Mouse (Mus musculus): ENCODE measurements around the gene Cast. TPM values are rescaled to one million over a fixed set of nuclear protein-coding genes. Genes with fewer than 3 reads are reported as not detected.

Cast gene
- total RNA-seq (2021) = 1 to 10 TPM; 7.0 to 7.1 TPM
- long read RNA-seq, experiment 1, full-length matches to known transcripts = 4 of 9 reads
- long read RNA-seq, experiment 1, partial matches to known transcripts = 1 of 9 reads
- long read RNA-seq, experiment 1, other reads (novel, unspliced or antisense) = 4 of 9 reads
- long read RNA-seq, experiment 2, full-length matches to known transcripts = 4 of 7 reads
- long read RNA-seq, experiment 2, partial matches to known transcripts = 0 of 7 reads
- long read RNA-seq, experiment 2, other reads (novel, unspliced or antisense) = 3 of 7 reads

GRCm38 (mm10) chr13:74808152-74808929 lies at the start of gene Cast:
TSS of gene Cast (minus strand) at chr13:74808810.
- intact Hi-C loops (cut with DNase I) = no loop called here
- peak in 1 of 2 experiments; percentile 6 for DNase-seq (ENCODE audit: low spot score in 2 of 2)

GRCm38 (mm10) chr13:74854338-74855047 lies 45.9 kb upstream of the Cast start:
- intact Hi-C loops (cut with DNase I) = loop anchor here (1.0 kb wide), 1 partner anchor 215 kb away; the partner anchor contains the start of gene Erap1
- peak; percentile 67 to 78 for DNase-seq (ENCODE audit: low spot score in 2 of 2)

GRCm38 (mm10) chr13:74850823-74851222 lies 42.2 kb upstream of the Cast start:
- intact Hi-C loops (cut with DNase I) = no loop called here
- DNase-seq (ENCODE audit: low spot score in 2 of 2) = no peak

GRCm38 (mm10) chr13:74845886-74846285 lies 37.3 kb upstream of the Cast start:
- no peak for DNase-seq (ENCODE audit: low spot score in 2 of 2)
- intact Hi-C loops (cut with DNase I) = no loop called here

GRCm38 (mm10) chr13:74834543-74834942 lies 25.9 kb upstream of the Cast start:
- intact Hi-C loops (cut with DNase I) = no loop called here
- DNase-seq (ENCODE audit: low spot score in 2 of 2) = no peak

- no peak for DNase-seq (ENCODE audit: low spot score in 2 of 2)
- intact Hi-C loops (cut with DNase I) = no loop called here
These were observed 13.5 kb upstream of the Cast start for GRCm38 (mm10) chr13:74822095-74822494.

- no peak for DNase-seq (ENCODE audit: low spot score in 2 of 2)
- intact Hi-C loops (cut with DNase I) = no loop called here
These were observed 7.1 kb upstream of the Cast start for GRCm38 (mm10) chr13:74815753-74816152.

GRCm38 (mm10) chr13:74807446-74808151 lies 1.0 kb downstream of the Cast start:
- intact Hi-C loops (cut with DNase I) = no loop called here
- no peak for DNase-seq (ENCODE audit: low spot score in 2 of 2)

GRCm38 (mm10) chr13:74806934-74807333 lies 1.7 kb downstream of the Cast start:
- intact Hi-C loops (cut with DNase I) = no loop called here
- no peak for DNase-seq (ENCODE audit: low spot score in 2 of 2)

GRCm38 (mm10) chr13:74794435-74794834 lies 14.2 kb downstream of the Cast start:
- intact Hi-C loops (cut with DNase I) = no loop called here
- no peak for DNase-seq (ENCODE audit: low spot score in 2 of 2)

- intact Hi-C loops (cut with DNase I) = no loop called here
- DNase-seq (ENCODE audit: low spot score in 2 of 2) = no peak
These were observed 20.9 kb downstream of the Cast start for GRCm38 (mm10) chr13:74787681-74788080.

- no peak for DNase-seq (ENCODE audit: low spot score in 2 of 2)
- intact Hi-C loops (cut with DNase I) = no loop called here
These were observed 36.5 kb downstream of the Cast start for GRCm38 (mm10) chr13:74772151-74772550.

GRCm38 (mm10) chr13:74770480-74770879 lies 38.1 kb downstream of the Cast start:
- DNase-seq (ENCODE audit: low spot score in 2 of 2) = peak; percentile 31 to 63
- intact Hi-C loops (cut with DNase I) = no loop called here

GRCm38 (mm10) chr13:74769871-74770270 lies 38.7 kb downstream of the Cast start:
- DNase-seq (ENCODE audit: low spot score in 2 of 2) = no peak
- intact Hi-C loops (cut with DNase I) = no loop called here

GRCm38 (mm10) chr13:74767186-74767585 lies 41.4 kb downstream of the Cast start:
- DNase-seq (ENCODE audit: low spot score in 2 of 2) = no peak
- intact Hi-C loops (cut with DNase I) = no loop called here

GRCm38 (mm10) chr13:74762741-74763140 lies 45.9 kb downstream of the Cast start:
- DNase-seq (ENCODE audit: low spot score in 2 of 2) = no peak
- intact Hi-C loops (cut with DNase I) = no loop called here

GRCm38 (mm10) chr13:74759152-74759551 lies 49.5 kb downstream of the Cast start:
- intact Hi-C loops (cut with DNase I) = no loop called here

GRCm38 (mm10) chr13:74743219-74743618 lies 65.4 kb downstream of the Cast start:
- DNase-seq (ENCODE audit: low spot score in 2 of 2) = no peak
- intact Hi-C loops (cut with DNase I) = no loop called here

More at GRCm38 (mm10) chr13:74759152-74759551, 49.5 kb downstream of the Cast start:
- DNase-seq (ENCODE audit: low spot score in 2 of 2) = no peak

- intact Hi-C loops (cut with DNase I) = no loop called here
- DNase-seq (ENCODE audit: low spot score in 2 of 2) = no peak
These were observed 72.2 kb downstream of the Cast start for GRCm38 (mm10) chr13:74736396-74736795.

GRCm38 (mm10) chr13:74735834-74736233 lies 72.8 kb downstream of the Cast start:
- no peak for DNase-seq (ENCODE audit: low spot score in 2 of 2)
- intact Hi-C loops (cut with DNase I) = no loop called here

Data from left cerebral cortex, postnatal 14 days (tissue).